Mouse (Mus musculus): ENCODE measurements around the gene Coq5.

- TF ChIP-seq CTCF (IDR thresholded peaks at IDR 0.05; ENCODE audit: borderline replicate concordance, insufficient read depth, low read length) (no peak), POLR2A (IDR thresholded peaks at IDR 0.05; ENCODE audit: low read depth, low read length) (no peak)
These were observed 47.8 kb upstream of the Coq5 start for GRCm38 (mm10) chr5:115231552-115232120.

Measured in embryonic fibroblast, embryonic 13.5 days (primary cell).